Mouse (Mus musculus) spleen, embryonic (tissue): Measurements from ENCODE around the gene Arhgef6.

Experiments
- CTCF ChIA-PET: fragments of 350-600 bp; sonication (Branson Sonifier 250); formaldehyde crosslinking; loops from one replicate; lab custom pipeline; 2022; lab: Charles Lee

Gene Arhgef6

GRCm38 (mm10) chrX:57198036-57198435 is 140.5 kb downstream of the Arhgef6 start:
- CTCF ChIA-PET: no interaction called here

- CTCF ChIA-PET: no interaction called here
Observed at GRCm38 (mm10) chrX:57196319-57196718, 142.2 kb downstream of the Arhgef6 start.

GRCm38 (mm10) chrX:57189335-57189734 is 149.2 kb downstream of the Arhgef6 start:
- CTCF ChIA-PET: no interaction called here

GRCm38 (mm10) chrX:57187301-57187700 is 151.2 kb downstream of the Arhgef6 start:
- CTCF ChIA-PET: no interaction called here

- CTCF ChIA-PET: no interaction called here
Observed at GRCm38 (mm10) chrX:57183359-57183758, 155.2 kb downstream of the Arhgef6 start.

- CTCF ChIA-PET: no interaction called here
Observed at GRCm38 (mm10) chrX:57182470-57182869, 156.1 kb downstream of the Arhgef6 start.
